ENCODE assay signal across 14 mouse cellular contexts in genomic region chr16:45004443-45004842, GRCm38 (mm10).
"Had no signal": no experiment of that assay in that cellular context is flagged by ENCODE, and none has a peak within 500 bp of the region (broad histone marks: within the 10 kb centered on the region; RNA-seq: fewer than 3 reads in every experiment).

No protein-coding gene starts in this region.

- H3K9me3 ChIP-seq: liver, embryonic 15.5 days; megakaryocyte, embryonic 14.5 days; midbrain, embryonic 13.5 days; midbrain, embryonic 15.5 days; neural tube, embryonic 12.5 days had no signal

- DNase-seq: liver, postnatal 0 days; lung, embryonic 14.5 days; lung, postnatal 10 days; lung, postnatal 4 days; right cerebral cortex, postnatal 14 days; thymus, adult 18-20 months; thymus, postnatal 14 days; thymus, postnatal 36 days had no signal

- H3K4me3 ChIP-seq: liver, embryonic 15.5 days; megakaryocyte, embryonic 14.5 days; midbrain, embryonic 13.5 days; midbrain, embryonic 15.5 days; neural tube, embryonic 12.5 days had no signal

- H3K4me1 ChIP-seq: liver, embryonic 15.5 days; midbrain, embryonic 13.5 days; midbrain, embryonic 15.5 days; neural tube, embryonic 12.5 days had no signal

- H3K4me2 ChIP-seq: liver, embryonic 15.5 days; lung, embryonic 14.5 days; midbrain, embryonic 11.5 days; midbrain, embryonic 13.5 days; midbrain, embryonic 15.5 days; neural tube, embryonic 12.5 days had no signal

- ATAC-seq: liver, postnatal 0 days; midbrain, embryonic 13.5 days; midbrain, embryonic 15.5 days had no signal

- H3K27ac ChIP-seq: liver, embryonic 15.5 days; midbrain, embryonic 13.5 days; midbrain, embryonic 15.5 days; neural tube, embryonic 12.5 days had no signal

- H3K9ac ChIP-seq: liver, embryonic 15.5 days; liver, postnatal 0 days; lung, embryonic 14.5 days; midbrain, embryonic 13.5 days; midbrain, embryonic 15.5 days; neural tube, embryonic 12.5 days had no signal

- H3K36me3 ChIP-seq: liver, embryonic 15.5 days; midbrain, embryonic 13.5 days; midbrain, embryonic 15.5 days; neural tube, embryonic 12.5 days had no signal

- H3K27me3 ChIP-seq: liver, embryonic 15.5 days; megakaryocyte, embryonic 14.5 days; midbrain, embryonic 13.5 days; midbrain, embryonic 15.5 days; neural tube, embryonic 12.5 days had no signal
